Mouse (Mus musculus) CD8-positive naive resting alpha-beta T cell, adult 2 months (primary cell): ENCODE measurements around the gene Prr13.
A peak's percentile ranks its signal among the peaks of the same experiment; 100 is the strongest.

ENCODE experiments used
- DNase-seq, 2 experiments: peaks; one replicate each; pipeline ENCODE4 v3.0.0; 2022; ENCODE audit warnings: low read depth in 2 of 2, low spot score in 2 of 2

The Prr13 gene

GRCm38 (mm10) chr15:102503924-102504782 is 45.3 kb downstream of the Prr13 start:
- DNase-seq, result no peak

- no peak for DNase-seq
Measured at GRCm38 (mm10) chr15:102505073-102505769, 46.4 kb downstream of the Prr13 start.

- DNase-seq, result no peak
Measured at GRCm38 (mm10) chr15:102505770-102506463, 47.1 kb downstream of the Prr13 start.

- no peak for DNase-seq
Measured at GRCm38 (mm10) chr15:102506464-102506830, 47.6 kb downstream of the Prr13 start.

- no peak for DNase-seq
Measured at GRCm38 (mm10) chr15:102506864-102507263, 48.0 kb downstream of the Prr13 start.

GRCm38 (mm10) chr15:102507561-102507960 is 48.7 kb downstream of the Prr13 start:
- DNase-seq, result no peak

GRCm38 (mm10) chr15:102508336-102508735 is 49.5 kb downstream of the Prr13 start:
- no peak for DNase-seq

GRCm38 (mm10) chr15:102510110-102510509 is 51.3 kb downstream of the Prr13 start:
- DNase-seq, result no peak

GRCm38 (mm10) chr15:102510590-102511284 is 51.9 kb downstream of the Prr13 start:
- DNase-seq, result peak in 1 of 2 experiments; percentile 45

- DNase-seq, result no peak
Measured at GRCm38 (mm10) chr15:102511285-102511833, 52.5 kb downstream of the Prr13 start.

- DNase-seq, result no peak
Measured at GRCm38 (mm10) chr15:102512010-102512409, 53.2 kb downstream of the Prr13 start.
